Mouse (Mus musculus): ENCODE measurements at regions not wholly inside any gene's neighbourhood (a gene's known extent, or its start where the extent isn't known, plus 50 kb on each side); places are given as distances from the start of the nearest gene placed in this dataset.

GRCm38 (mm10) chr15:30029257-30029899 is 143.0 kb upstream of the Ctnnd2 start:
- peak; percentile 86 to 88 for DNase-seq

DNA sequence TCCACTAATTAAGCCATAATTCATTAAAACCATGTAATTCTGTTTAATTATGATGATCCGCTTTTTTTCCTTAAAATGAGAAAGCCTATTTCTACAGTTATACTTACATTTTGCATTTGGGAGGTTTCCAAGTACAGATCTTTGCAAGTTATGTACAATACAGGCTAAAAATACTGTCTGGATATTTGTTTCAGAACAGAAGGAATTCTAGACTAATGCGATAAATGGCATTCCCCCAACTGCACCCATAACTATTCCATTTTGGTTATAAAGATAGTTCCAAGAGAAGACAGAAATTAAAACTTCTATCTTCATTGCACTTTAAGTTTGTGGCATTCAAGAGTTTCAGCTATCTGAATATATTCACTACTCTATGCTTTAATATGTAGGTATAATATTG is 137.0 kb upstream of the Ctnnd2 start:
- DNase-seq: no peak

GRCm38 (mm10) chr15:30050851-30051250 is 121.5 kb upstream of the Ctnnd2 start:
- DNase-seq: no peak

DNA sequence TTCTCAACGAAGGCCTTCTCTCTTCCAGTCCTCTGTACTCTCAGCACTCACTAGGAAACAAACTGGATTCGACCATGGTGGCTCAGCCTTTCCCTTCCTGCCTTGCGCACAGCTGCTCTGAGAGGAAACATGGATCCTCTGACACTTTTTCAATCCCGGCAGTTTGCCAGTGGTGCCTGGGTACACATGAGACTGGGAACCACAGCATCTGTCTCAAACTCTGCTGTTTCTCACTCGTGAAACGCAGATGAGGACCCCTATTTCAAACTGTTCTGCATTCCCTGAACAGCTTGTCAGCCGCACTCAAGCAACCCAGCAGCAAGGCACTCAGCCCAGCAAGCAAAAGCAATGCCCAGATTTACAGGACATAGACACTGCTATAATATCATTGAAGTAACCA is 112.6 kb upstream of the Ctnnd2 start:
- no peak for DNase-seq

DNA sequence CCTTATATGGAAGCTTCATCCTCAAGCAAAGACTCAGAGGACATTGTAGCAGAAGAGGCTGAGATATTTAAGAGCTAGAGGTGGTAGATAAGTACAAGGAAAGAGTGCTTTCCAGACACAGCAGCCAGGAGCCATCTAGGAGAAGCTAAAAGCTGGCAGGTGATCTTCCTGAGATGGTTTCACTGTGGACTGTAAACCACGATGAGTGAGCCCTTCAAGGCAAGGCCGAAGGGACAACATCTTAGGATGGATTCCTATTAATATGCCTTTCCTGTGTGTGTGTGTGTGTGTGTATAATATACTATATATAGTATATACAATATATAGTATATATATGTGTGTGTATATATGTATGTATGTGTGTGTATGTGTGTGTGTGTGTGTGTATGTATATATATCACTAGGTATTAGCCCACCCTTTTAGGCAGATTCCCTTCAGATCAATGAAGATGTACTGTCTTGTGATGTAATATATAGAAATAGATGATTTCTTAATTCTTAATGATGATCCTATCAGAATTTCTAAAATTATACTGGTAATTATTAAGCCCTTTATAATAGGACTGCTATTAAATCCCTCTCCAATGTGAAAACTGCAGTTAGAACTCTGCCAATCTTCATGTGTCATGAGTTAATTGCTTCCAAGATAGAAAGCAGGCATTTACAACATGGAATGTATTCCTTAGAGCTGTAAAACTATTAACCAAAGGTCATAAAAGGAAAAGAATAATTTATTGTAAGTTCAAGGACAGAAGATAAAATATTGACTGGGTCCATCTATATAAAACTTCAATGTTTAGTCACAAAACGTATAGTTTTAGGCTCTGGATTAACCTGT is 111.7 kb upstream of the Ctnnd2 start:
- DNase-seq: no peak

- DNase-seq: no peak
These were observed 100.7 kb upstream of the Ctnnd2 start for GRCm38 (mm10) chr15:30071668-30072067.

- no peak for DNase-seq
These were observed 100.1 kb upstream of the Ctnnd2 start for GRCm38 (mm10) chr15:30072301-30072700.

DNA sequence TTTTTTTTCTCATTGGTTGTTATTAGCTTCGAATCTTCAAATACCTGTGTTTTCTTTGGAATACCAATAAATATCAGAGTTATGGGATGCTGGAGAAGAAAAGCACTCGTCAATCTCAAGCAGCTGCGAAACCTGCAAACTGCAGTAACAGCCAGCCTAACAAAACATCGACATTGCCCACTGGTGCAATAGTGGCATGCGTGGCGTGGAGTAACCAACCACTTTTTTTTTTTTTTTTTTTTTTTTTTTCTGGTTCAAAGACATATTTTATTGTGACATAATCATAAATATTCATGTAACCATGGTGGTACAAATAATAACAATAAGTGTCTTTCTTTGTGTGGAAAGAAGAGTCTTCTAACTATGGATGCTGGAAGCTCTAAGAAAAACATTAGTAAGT is 85.3 kb upstream of the Ctnnd2 start:
- DNase-seq: no peak

GRCm38 (mm10) chr15:30122061-30122460 is 50.3 kb upstream of the Ctnnd2 start:
- DNase-seq: no peak
